Mouse (Mus musculus) liver, postnatal 0 days (tissue): ENCODE data around the gene Lipa. TPM values are rescaled to one million over a fixed set of nuclear protein-coding genes. Genes with fewer than 3 reads are reported as not detected.
A peak's percentile ranks its signal among the peaks of the same experiment; 100 is the strongest.

ENCODE experiments used
- ATAC-seq: fragments of 200-750 bp; cut with Nextera tagmentation; 2 replicates; pipeline ENCODE4 v1.8.0; 2017; ENCODE audit warnings: mild to moderate bottlenecking, moderate library complexity
- DNase-seq: peaks from one replicate; pipeline ENCODE4 v3.0.0-alpha.2; 2016
- H3K27ac ChIP-seq: fragments of 300-500 bp; sonication (generic); 2 replicates; pipeline ENCODE4 v1.5.1; 2014; ENCODE audit warnings: antibody characterized with exemption, moderate library complexity, mild to moderate bottlenecking, low read depth
- H3K27me3 ChIP-seq: fragments of 300-500 bp; sonication (generic); 2 replicates; pipeline ENCODE4 v1.6.1; 2014; ENCODE audit warnings: low read length, control low read depth, mixed read lengths; ENCODE audit not compliant: insufficient read depth
- H3K36me3 ChIP-seq: fragments of 300-500 bp; sonication (generic); replicated peaks from 2 replicates; pipeline ENCODE4 v1.6.1; 2014; ENCODE audit warnings: mild to moderate bottlenecking, control low read depth, low read length, moderate library complexity, mixed read lengths; ENCODE audit not compliant: insufficient read depth
- H3K4me1 ChIP-seq: fragments of 300-500 bp; sonication (generic); 2 replicates; pipeline ENCODE4 v1.6.1; 2014; ENCODE audit warnings: antibody characterized with exemption, mild to moderate bottlenecking, control low read depth; ENCODE audit not compliant: insufficient read depth
- H3K4me2 ChIP-seq: fragments of 300-500 bp; sonication (generic); 2 replicates; pipeline ENCODE4 v1.6.1; 2014; ENCODE audit warnings: low read depth, mild to moderate bottlenecking, low read length, moderate library complexity, mixed read lengths
- H3K4me3 ChIP-seq: fragments of 300-500 bp; sonication (generic); 2 replicates; pipeline ENCODE4 v1.5.1; 2014; ENCODE audit warnings: low read depth, low read length
- H3K9ac ChIP-seq: fragments of 300-500 bp; sonication (generic); replicated peaks from 2 replicates; pipeline ENCODE4 v1.6.1; 2014; ENCODE audit warnings: mild to moderate bottlenecking, moderate library complexity
- H3K9me3 ChIP-seq: fragments of 300-500 bp; sonication (generic); 2 replicates; pipeline ENCODE4 v1.6.1; 2016; ENCODE audit warnings: mild to moderate bottlenecking, control low read depth, low read length, mixed read lengths
- CTCF ChIP-seq: sonication (generic); IDR thresholded peaks from 2 replicates; pipeline ENCODE4 v1.5.1; 2016; ENCODE audit warnings: antibody characterized with exemption, low read depth
- EP300 ChIP-seq: IDR thresholded peaks from 2 replicates; pipeline ENCODE4 v1.6.1; 2016; ENCODE audit warnings: antibody characterized with exemption, low read depth, mild to moderate bottlenecking
- WGBS: fragments of 180-500 bp; shearing (Covaris S2); extraction: QIAGEN DNeasy Blood & Tissue Kit; methylation state at CpG from one replicate; pipeline ENCODE4 v1.1.7; 2014; ENCODE audit not compliant: insufficient replicate concordance; 5-methylcytosine and 5-hydroxymethylcytosine counted together
- polyA plus RNA-seq: library from polyadenylated mRNA; unstranded; fragments of >200 nt; fragmentation: Nextera tagmentation; extraction: Ambion mirVana; gene quantifications from 2 replicates; pipeline ENCODE4 v1.2.1, GENCODE M21; 2015

Gene Lipa
- polyA plus RNA-seq, result 139 and 144 TPM in 2 replicates

DNA sequence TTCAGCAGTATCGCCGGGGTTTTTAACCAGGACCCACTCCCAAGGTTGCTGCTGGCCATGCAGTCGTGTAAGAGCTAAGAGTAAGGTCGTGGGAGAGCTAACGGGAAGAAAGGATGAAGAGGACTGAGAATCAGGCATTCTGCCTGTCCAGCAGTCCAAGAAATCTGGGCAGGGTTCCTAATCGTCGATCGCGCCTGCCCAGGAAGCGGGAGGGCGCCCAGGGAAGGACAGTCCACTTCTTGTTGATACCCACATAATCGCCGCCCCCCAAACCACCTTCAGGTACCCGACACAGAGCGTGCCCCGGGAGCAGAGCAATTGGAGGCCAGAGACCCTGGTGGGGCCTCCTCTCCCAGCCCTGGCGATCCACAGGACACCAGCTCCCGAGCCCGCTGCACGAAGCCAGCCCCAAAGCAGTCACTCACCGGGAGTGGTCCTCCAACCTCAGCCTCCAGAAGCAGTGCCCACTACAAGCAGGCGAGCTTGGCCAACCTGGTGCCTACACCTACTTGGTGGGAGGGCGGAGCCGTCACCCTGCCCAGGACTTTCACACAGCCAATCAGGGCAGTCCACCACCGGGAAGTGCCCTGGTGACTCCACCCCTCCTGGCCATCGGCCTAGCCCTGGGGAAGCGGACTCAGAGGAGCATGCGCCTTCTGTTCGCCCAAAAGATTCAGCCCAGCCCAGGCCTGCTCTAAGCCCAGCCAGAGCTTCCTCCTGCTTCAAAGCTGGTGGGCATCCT is at the start of gene Lipa:
Lipa (minus strand) TSS at position 534 of the 742 bp plus-strand sequence.
- Histone ChIP-seq H3K9ac (peak within 1 kb of the TSS; percentile 86), H3K27me3 (no peaks in the 10 kb centered on the region), H3K4me2 (peak within 1 kb of the TSS; percentile 92), H3K9me3 (no peaks in the 10 kb centered on the region), H3K4me1 (peaks cover 11% of the 10 kb centered on the region), H3K36me3 (peaks cover 9% of the 10 kb centered on the region; the same call in 1 of the 2 replicates), H3K4me3 (peak within 1 kb of the TSS; percentile 85), H3K27ac (peak within 1 kb of the TSS; percentile 91)
- TF ChIP-seq CTCF (no peak), EP300 (no peak)
- peak; percentile 95 for DNase-seq
- ATAC-seq, result peak; percentile 99
- WGBS, result under 1% methylated on average over 29 of the region's 29 CpGs

GRCm38 (mm10) chr19:34573650-34574049 is 46.4 kb upstream of the Lipa start:
- ATAC-seq (no peak), DNase-seq (no peak)
- Histone ChIP-seq H3K27me3 (no peaks in the 10 kb centered on the region), H3K36me3 (0 out of 2 replicates have a peak, but pooled peaks cover 4% of the 10 kb centered on the region), H3K9ac (no peak overlapping the region), H3K27ac (no peak overlapping the region), H3K4me2 (no peak overlapping the region), H3K4me3 (no peak overlapping the region), H3K4me1 (no peaks in the 10 kb centered on the region), H3K9me3 (no peaks in the 10 kb centered on the region)
- TF ChIP-seq CTCF (no peak), EP300 (no peak)
- WGBS, result 85% methylated on average over 5 of the region's 5 CpGs

DNA sequence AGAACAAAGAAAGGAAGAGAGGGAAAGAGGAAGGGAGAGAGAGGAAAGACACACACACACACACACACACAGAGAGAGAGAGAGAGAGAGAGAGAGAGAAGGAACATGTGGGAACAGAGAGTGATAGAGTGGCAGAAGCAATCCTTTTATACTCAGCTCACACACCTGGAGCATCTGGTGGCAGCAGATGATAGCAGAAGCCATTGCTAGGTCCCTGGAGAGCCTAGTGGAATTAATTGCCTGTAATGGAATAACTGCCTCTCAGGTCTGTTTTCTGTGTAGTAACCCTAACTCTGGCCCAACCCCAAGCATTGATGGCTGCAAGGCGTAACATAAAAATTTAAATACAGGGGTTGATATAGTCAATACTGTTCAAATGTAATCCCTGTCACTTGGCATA is 43.8 kb upstream of the Lipa start:
- Histone ChIP-seq H3K36me3 (0 out of 2 replicates have a peak, but pooled peaks cover 4% of the 10 kb centered on the region), H3K4me2 (peak overlapping the region; percentile 14; the same call in 1 of the 2 replicates), H3K27ac (no peak overlapping the region), H3K4me3 (peak overlapping the region; percentile 4; the same call in 1 of the 2 replicates), H3K27me3 (no peaks in the 10 kb centered on the region), H3K9ac (no peak overlapping the region), H3K4me1 (no peaks in the 10 kb centered on the region), H3K9me3 (no peaks in the 10 kb centered on the region)
- WGBS, result 80% methylated on average over 1 of the region's 1 CpGs
- ATAC-seq (no peak), DNase-seq (no peak)
- TF ChIP-seq CTCF (no peak), EP300 (no peak)

GRCm38 (mm10) chr19:34569896-34570476 is 42.7 kb upstream of the Lipa start:
- TF ChIP-seq CTCF (no peak), EP300 (no peak)
- Histone ChIP-seq H3K9me3 (no peaks in the 10 kb centered on the region), H3K36me3 (0 out of 2 replicates have a peak, but pooled peaks cover 4% of the 10 kb centered on the region), H3K4me2 (peak overlapping the region; percentile 13; the same call in 1 of the 2 replicates), H3K9ac (no peak overlapping the region), H3K4me3 (no peak overlapping the region), H3K4me1 (no peaks in the 10 kb centered on the region), H3K27me3 (no peaks in the 10 kb centered on the region), H3K27ac (0 out of 2 replicates have a peak overlapping the region, but pooled peaks have one; percentile 31)
- WGBS, result 61% methylated on average over 4 of the region's 4 CpGs
- DNase-seq, result no peak
- ATAC-seq, result peak; percentile 40; the same call in 1 of the 2 replicates

DNA sequence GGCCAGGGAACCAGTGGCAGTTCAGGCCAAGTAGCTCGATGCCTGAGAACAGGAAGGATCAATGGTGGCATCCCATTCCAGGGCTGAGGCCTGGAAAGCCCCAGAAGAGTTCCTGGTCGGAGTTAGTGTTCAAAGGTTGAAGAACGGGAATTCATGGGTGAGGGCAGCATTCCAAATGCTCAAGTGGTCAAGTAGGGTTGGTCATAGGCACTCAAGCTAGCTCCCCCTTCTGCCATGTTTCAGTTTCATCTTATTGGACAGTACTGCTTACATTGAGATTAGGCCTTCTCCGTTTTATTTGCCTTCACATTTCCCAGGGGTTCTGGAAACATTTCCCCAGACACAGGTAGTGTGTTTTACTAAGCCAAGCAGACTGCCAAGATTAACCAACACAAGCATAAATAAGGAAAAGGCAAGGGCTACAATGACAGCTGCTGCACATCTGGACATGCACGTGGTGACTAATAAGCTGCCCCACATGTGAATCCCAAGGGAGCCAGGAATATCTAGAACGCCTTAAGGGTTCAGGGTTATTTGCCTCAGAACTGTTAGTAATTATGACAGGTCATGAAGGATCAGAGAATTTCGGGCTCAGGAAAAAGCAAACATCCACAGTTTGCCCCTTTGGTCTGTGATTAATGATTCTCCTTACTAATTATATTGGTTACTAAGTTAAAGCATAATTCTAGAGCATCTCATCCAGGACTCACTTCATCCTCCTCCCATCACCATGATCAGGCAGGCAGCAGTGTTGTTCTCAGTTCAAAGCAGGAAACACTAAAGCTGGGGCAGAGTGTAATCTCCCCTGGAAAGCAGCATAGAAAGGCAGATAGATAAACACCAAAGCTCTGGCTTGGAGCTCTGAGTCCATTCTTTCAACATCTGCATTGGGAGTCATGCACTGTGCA is 42.0 kb upstream of the Lipa start:
- H3K4me2 ChIP-seq, result no peak overlapping the region
- H3K27me3 ChIP-seq, result no peaks in the 10 kb centered on the region
- DNase-seq, result no peak
- TF ChIP-seq EP300 (no peak), CTCF (no peak)
- no peak overlapping the region for H3K9ac ChIP-seq
- H3K36me3 ChIP-seq, result 0 out of 2 replicates have a peak, but pooled peaks cover 4% of the 10 kb centered on the region
- 0 out of 2 replicates have a peak overlapping the region, but pooled peaks have one; percentile 31 for H3K27ac ChIP-seq
- no peak overlapping the region for H3K4me3 ChIP-seq
- H3K4me1 ChIP-seq, result no peaks in the 10 kb centered on the region
- no peak for ATAC-seq
- H3K9me3 ChIP-seq, result no peaks in the 10 kb centered on the region
- WGBS, result 67% methylated on average over 7 of the region's 7 CpGs
